Mouse (Mus musculus): ENCODE measurements at regions not wholly inside any gene's neighbourhood (a gene's known extent, or its start where the extent isn't known, plus 50 kb on each side); places are given as distances from the start of the nearest gene placed in this dataset.

GRCm38 (mm10) chr5:119356051-119356450, 314.4 kb upstream of the Tbx3 start:
- Histone ChIP-seq H3K4me3 (no peak overlapping the region), H3K27ac (no peak overlapping the region)
- intact Hi-C loops (cut with DNase I): no loop called here
- no peak for DNase-seq
- no peak for TF ChIP-seq CTCF (IDR thresholded peaks at IDR 0.05)

- TF ChIP-seq CTCF (IDR thresholded peaks at IDR 0.05): no peak
- H3K4me3 ChIP-seq: no peak overlapping the region
- DNase-seq: no peak
- intact Hi-C loops (cut with DNase I): no loop called here
- H3K27ac ChIP-seq: no peak overlapping the region
Measured at GRCm38 (mm10) chr5:119359709-119360108, 310.8 kb upstream of the Tbx3 start.

- no peak for TF ChIP-seq CTCF (IDR thresholded peaks at IDR 0.05)
- Histone ChIP-seq H3K4me3 (no peak overlapping the region), H3K27ac (no peak overlapping the region)
- intact Hi-C loops (cut with DNase I): no loop called here
- no peak for DNase-seq
Measured at GRCm38 (mm10) chr5:119360351-119360750, 310.1 kb upstream of the Tbx3 start.

GRCm38 (mm10) chr5:119361406-119362044, 308.9 kb upstream of the Tbx3 start:
- no peak overlapping the region for H3K4me3 ChIP-seq
- no peak for DNase-seq
- TF ChIP-seq CTCF (IDR thresholded peaks at IDR 0.05): no peak
- intact Hi-C loops (cut with DNase I): no loop called here
- no peak overlapping the region for H3K27ac ChIP-seq

- no peak for TF ChIP-seq CTCF (IDR thresholded peaks at IDR 0.05)
- intact Hi-C loops (cut with DNase I): no loop called here
- Histone ChIP-seq H3K27ac (no peak overlapping the region), H3K4me3 (no peak overlapping the region)
- no peak for DNase-seq
Measured at GRCm38 (mm10) chr5:119362452-119362851, 308.0 kb upstream of the Tbx3 start.

- intact Hi-C loops (cut with DNase I): no loop called here
- TF ChIP-seq CTCF (IDR thresholded peaks at IDR 0.05): no peak
- no peak overlapping the region for H3K27ac ChIP-seq
- no peak overlapping the region for H3K4me3 ChIP-seq
- no peak for DNase-seq
Measured at GRCm38 (mm10) chr5:119364250-119364649, 306.2 kb upstream of the Tbx3 start.

GRCm38 (mm10) chr5:119365157-119365556, 305.3 kb upstream of the Tbx3 start:
- no peak overlapping the region for H3K27ac ChIP-seq
- no peak overlapping the region for H3K4me3 ChIP-seq
- intact Hi-C loops (cut with DNase I): no loop called here
- DNase-seq: no peak
- TF ChIP-seq CTCF (IDR thresholded peaks at IDR 0.05): no peak

GRCm38 (mm10) chr5:119366296-119366695, 304.2 kb upstream of the Tbx3 start:
- Histone ChIP-seq H3K4me3 (no peak overlapping the region), H3K27ac (no peak overlapping the region)
- intact Hi-C loops (cut with DNase I): no loop called here
- no peak for TF ChIP-seq CTCF (IDR thresholded peaks at IDR 0.05)
- no peak for DNase-seq

GRCm38 (mm10) chr5:119370481-119370880, 300.0 kb upstream of the Tbx3 start:
- no peak for TF ChIP-seq CTCF (IDR thresholded peaks at IDR 0.05)
- Histone ChIP-seq H3K4me3 (no peak overlapping the region), H3K27ac (no peak overlapping the region)
- DNase-seq: no peak
- intact Hi-C loops (cut with DNase I): no loop called here

- DNase-seq: no peak
- TF ChIP-seq CTCF (IDR thresholded peaks at IDR 0.05): no peak
- H3K4me3 ChIP-seq: no peak overlapping the region
- intact Hi-C loops (cut with DNase I): no loop called here
- H3K27ac ChIP-seq: no peak overlapping the region
Measured at GRCm38 (mm10) chr5:119370931-119371330, 299.5 kb upstream of the Tbx3 start.

GRCm38 (mm10) chr5:119373774-119374700, 296.4 kb upstream of the Tbx3 start:
- no peak for DNase-seq
- Histone ChIP-seq H3K4me3 (no peak overlapping the region), H3K27ac (no peak overlapping the region)
- intact Hi-C loops (cut with DNase I): no loop called here
- no peak for TF ChIP-seq CTCF (IDR thresholded peaks at IDR 0.05)

- Histone ChIP-seq H3K27ac (no peak overlapping the region), H3K4me3 (no peak overlapping the region)
- no peak for DNase-seq
- no peak for TF ChIP-seq CTCF (IDR thresholded peaks at IDR 0.05)
- intact Hi-C loops (cut with DNase I): no loop called here
Measured at GRCm38 (mm10) chr5:119374861-119375260, 295.6 kb upstream of the Tbx3 start.

GRCm38 (mm10) chr5:119378261-119378660, 292.2 kb upstream of the Tbx3 start:
- TF ChIP-seq CTCF (IDR thresholded peaks at IDR 0.05): no peak
- H3K4me3 ChIP-seq: no peak overlapping the region
- DNase-seq: no peak
- H3K27ac ChIP-seq: no peak overlapping the region
- intact Hi-C loops (cut with DNase I): no loop called here

All from gastrocnemius, adult 2 months (tissue).